ENCODE assay signal across 29 mouse cellular contexts in genomic region chr3:96504931-96505330, GRCm38 (mm10). TPM values are rescaled to one million over a fixed set of nuclear protein-coding genes. Genes with fewer than 3 reads are reported as not detected.
DNase-seq lines count a peak whose midpoint lies in the region; ATAC-seq and TF ChIP-seq lines count a peak whose summit lies in the region.
"Had no signal": no experiment of that assay in that cellular context is flagged by ENCODE, and none has a peak within 500 bp of the region (broad histone marks: within the 10 kb centered on the region; RNA-seq: fewer than 3 reads in every experiment).

No protein-coding gene starts in this region.

- H3K9me3 ChIP-seq in forebrain, embryonic 11.5 days (ENCODE audit: control insufficient read depth, low read length) = no peaks in the 10 kb centered on the region
- H3K9me3 ChIP-seq in forebrain, embryonic 14.5 days (replicated peaks; ENCODE audit: control insufficient read depth, low read length) = no peaks in the 10 kb centered on the region
- no peaks in the 10 kb centered on the region for H3K9me3 ChIP-seq in heart, embryonic 10.5 days
- H3K9me3 ChIP-seq in MEL (replicated peaks; ENCODE audit: insufficient read depth, low read length) = no peaks in the 10 kb centered on the region
- H3K9me3 ChIP-seq: forebrain, embryonic 10.5 days; forebrain, embryonic 15.5 days; heart, embryonic 12.5 days; heart, embryonic 15.5 days; hindbrain, embryonic 10.5 days; hindbrain, embryonic 13.5 days had no signal

- no peak overlapping the region for H3K27ac ChIP-seq in forebrain, embryonic 11.5 days (ENCODE audit: low read depth, low read length)
- no peak overlapping the region for H3K27ac ChIP-seq in forebrain, embryonic 14.5 days (ENCODE audit: low read depth, low read length)
- no peak overlapping the region for H3K27ac ChIP-seq in heart, embryonic 10.5 days
- no peak overlapping the region for H3K27ac ChIP-seq in heart, adult 2 months
- H3K27ac ChIP-seq in MEL (ENCODE audit: control insufficient read depth, low read depth, low read length) = no peak overlapping the region
- H3K27ac ChIP-seq: forebrain, embryonic 10.5 days; forebrain, embryonic 15.5 days; heart, embryonic 15.5 days; hindbrain, embryonic 10.5 days; hindbrain, embryonic 13.5 days had no signal

- no peaks in the 10 kb centered on the region for H3K4me1 ChIP-seq in forebrain, embryonic 11.5 days (replicated peaks; ENCODE audit: control insufficient read depth, insufficient read depth, low read length)
- no peaks in the 10 kb centered on the region for H3K4me1 ChIP-seq in forebrain, embryonic 14.5 days (ENCODE audit: control insufficient read depth, insufficient read depth, low read length)
- no peaks in the 10 kb centered on the region for H3K4me1 ChIP-seq in heart, embryonic 10.5 days
- H3K4me1 ChIP-seq in heart, adult 2 months (ENCODE audit: control insufficient read depth, insufficient read depth, low read length) = no peaks in the 10 kb centered on the region; the same call in 1 of the 2 replicates
- 0 out of 4 replicates have a peak, but pooled peaks cover 0 to 5% of the 10 kb centered on the region in 2 experiments for H3K4me1 ChIP-seq in MEL (ENCODE audit: control insufficient read depth in 1 of 2, insufficient read depth in 2 of 2, low read length in 2 of 2)
- H3K4me1 ChIP-seq: heart, embryonic 12.5 days had no signal

- WGBS in forebrain, embryonic 11.5 days = 93% methylated on average over 6 of the region's 6 CpGs
- WGBS in forebrain, embryonic 14.5 days = 86% methylated on average over 6 of the region's 6 CpGs
- WGBS in heart, embryonic 10.5 days = 91% methylated on average over 6 of the region's 6 CpGs
- 90% methylated on average over 6 of the region's 6 CpGs for WGBS in heart, adult 2 months

- no peak for TF ChIP-seq POLR2A in heart, adult 2 months (IDR thresholded peaks at IDR 0.05; ENCODE audit: insufficient read depth, low read depth, low read length)
- TF ChIP-seq POLR2A in MEL (IDR thresholded peaks at IDR 0.05; ENCODE audit: control insufficient read depth in 1 of 2, insufficient read depth in 1 of 2, low read depth in 1 of 2, low read length in 2 of 2, poor library complexity in 1 of 2) = no peak

- TF ChIP-seq EP300 in heart, adult 2 months (IDR thresholded peaks at IDR 0.05; ENCODE audit: insufficient read depth, low read depth, low read length) = no peak
- no peak for TF ChIP-seq EP300 in MEL (IDR thresholded peaks at IDR 0.05; ENCODE audit: low read depth in 1 of 2, low read length in 2 of 2)

- no peaks in the 10 kb centered on the region for H3K79me2 ChIP-seq in heart, adult 2 months (replicated peaks; ENCODE audit: control insufficient read depth, insufficient read depth, low read length)
- H3K79me2 ChIP-seq in MEL (ENCODE audit: control insufficient read depth, insufficient read depth, low read length, poor library complexity) = no peaks in the 10 kb centered on the region; the same call in 1 of the 2 replicates

- H3K36me3 ChIP-seq in forebrain, embryonic 11.5 days (ENCODE audit: control insufficient read depth, insufficient read depth, low read length) = no peaks in the 10 kb centered on the region
- H3K36me3 ChIP-seq in forebrain, embryonic 14.5 days (ENCODE audit: control insufficient read depth, insufficient read depth, low read length) = no peaks in the 10 kb centered on the region
- no peaks in the 10 kb centered on the region for H3K36me3 ChIP-seq in heart, embryonic 10.5 days
- no peaks in the 10 kb centered on the region for H3K36me3 ChIP-seq in heart, adult 2 months (ENCODE audit: control insufficient read depth, insufficient read depth, low read length)
- H3K36me3 ChIP-seq in MEL (ENCODE audit: control insufficient read depth in 1 of 2, insufficient read depth in 2 of 2, low read length in 2 of 2) = peaks cover 0 to 4% of the 10 kb centered on the region in 2 experiments; a peak in 2 of 4 replicates
- H3K36me3 ChIP-seq: forebrain, embryonic 10.5 days; forebrain, embryonic 15.5 days; heart, embryonic 12.5 days; heart, embryonic 15.5 days; hindbrain, embryonic 10.5 days; hindbrain, embryonic 13.5 days had no signal

- H3K9ac ChIP-seq in forebrain, embryonic 11.5 days (ENCODE audit: low read length) = no peak overlapping the region
- H3K9ac ChIP-seq in forebrain, embryonic 14.5 days (ENCODE audit: low read length) = no peak overlapping the region
- no peak overlapping the region for H3K9ac ChIP-seq in heart, adult 2 months (ENCODE audit: low read depth, low read length)
- H3K9ac ChIP-seq in MEL (ENCODE audit: control insufficient read depth, low read depth, low read length, poor library complexity, severe bottlenecking) = no peak overlapping the region
- H3K9ac ChIP-seq: forebrain, embryonic 15.5 days; heart, embryonic 12.5 days; heart, embryonic 15.5 days; hindbrain, embryonic 13.5 days had no signal

- H3K27me3 ChIP-seq in forebrain, embryonic 11.5 days (ENCODE audit: control insufficient read depth, insufficient read depth, low read length) = no peaks in the 10 kb centered on the region
- H3K27me3 ChIP-seq in forebrain, embryonic 14.5 days (replicated peaks; ENCODE audit: control insufficient read depth, insufficient read depth, low read length) = no peaks in the 10 kb centered on the region
- H3K27me3 ChIP-seq in heart, embryonic 10.5 days (ENCODE audit: insufficient read depth, poor library complexity, severe bottlenecking) = no peaks in the 10 kb centered on the region
- no peaks in the 10 kb centered on the region for H3K27me3 ChIP-seq in heart, adult 2 months (ENCODE audit: control insufficient read depth, insufficient read depth, low read length)
- H3K27me3 ChIP-seq in MEL (ENCODE audit: control insufficient read depth in 1 of 2, insufficient read depth in 2 of 2, low read length in 2 of 2) = no peaks in the 10 kb centered on the region
- H3K27me3 ChIP-seq: forebrain, embryonic 15.5 days; heart, embryonic 12.5 days; heart, embryonic 15.5 days; hindbrain, embryonic 13.5 days; Patski had no signal

- H3K4me3 ChIP-seq in forebrain, embryonic 11.5 days (ENCODE audit: low read depth, low read length) = no peak overlapping the region
- H3K4me3 ChIP-seq in forebrain, embryonic 14.5 days (ENCODE audit: low read depth, low read length) = no peak overlapping the region
- no peak overlapping the region for H3K4me3 ChIP-seq in heart, embryonic 10.5 days
- no peak overlapping the region for H3K4me3 ChIP-seq in heart, adult 2 months
- no peak overlapping the region for H3K4me3 ChIP-seq in MEL (ENCODE audit: control insufficient read depth in 1 of 2, insufficient read depth in 1 of 2, low read depth in 2 of 2, low read length in 2 of 2)
- H3K4me3 ChIP-seq: forebrain, embryonic 10.5 days; forebrain, embryonic 15.5 days; heart, embryonic 12.5 days; heart, embryonic 15.5 days; hindbrain, embryonic 10.5 days; hindbrain, embryonic 13.5 days had no signal

- intact Hi-C loops in heart, adult 2 months (cut with DNase I) = loop anchor here (5.0 kb wide), 2 partner anchors 87 to 223 kb away; partner anchors contain the start of gene Polr3gl

- TF ChIP-seq RAD21 in MEL (IDR thresholded peaks at IDR 0.05; ENCODE audit: low read depth, low read length) = no peak

- no peak for ATAC-seq in forebrain, embryonic 11.5 days (replicated peaks; ENCODE audit: low FRiP score)
- ATAC-seq in forebrain, embryonic 14.5 days = no peak
- ATAC-seq: forebrain, embryonic 15.5 days; hindbrain, embryonic 16.5 days; Patski had no signal

- no peak for TF ChIP-seq CTCF in heart, adult 2 months (IDR thresholded peaks at IDR 0.05)
- no peak for TF ChIP-seq CTCF in MEL (IDR thresholded peaks at IDR 0.05 in 2 of 3, conservative IDR thresholded peaks at IDR 0.05 in 1 of 3; ENCODE audit: control insufficient read depth in 1 of 3, insufficient read depth in 1 of 3, low read depth in 2 of 3, low read length in 3 of 3, poor library complexity in 1 of 3, severe bottlenecking in 1 of 3)

- no peak overlapping the region for H3K4me2 ChIP-seq in forebrain, embryonic 11.5 days (ENCODE audit: low read depth, low read length, severe bottlenecking)
- no peak overlapping the region for H3K4me2 ChIP-seq in forebrain, embryonic 14.5 days (ENCODE audit: low read length)
- H3K4me2 ChIP-seq: forebrain, embryonic 15.5 days; heart, embryonic 12.5 days; heart, embryonic 15.5 days; hindbrain, embryonic 13.5 days had no signal

- DNase-seq in forebrain, embryonic 11.5 days (ENCODE audit: low spot score) = peak; percentile 41
- DNase-seq in forebrain, embryonic 14.5 days (ENCODE audit: low spot score) = no peak
- peak; percentile 43 for DNase-seq in heart, embryonic 10.5 days (ENCODE audit: low spot score)
- no peak for DNase-seq in heart, adult 2 months
- peak; percentile 1 for DNase-seq in lung, postnatal 10 days
- DNase-seq in lung, postnatal 25 days (ENCODE audit: low spot score) = no peak
- DNase-seq in MEL (ENCODE audit: low read depth, low spot score) = peak; percentile 41
- DNase-seq: adrenal gland, postnatal 10 days; adrenal gland, postnatal 36 days; cerebellum, adult 18-20 months; cerebellum, adult 9-10 months; cerebellum, postnatal 14 days; heart, adult 18-20 months; heart, postnatal 10 days; heart, postnatal 36 days had no signal

RNA-seq across cellular contexts. Expression of gene Hfe2, which starts 20.0 kb away (rescaled TPM):
- polyA plus RNA-seq in forebrain, embryonic 11.5 days (2014; fragmentation: Nextera tagmentation; extraction: Ambion mirVana) = 0.69 and 0.77 TPM in 2 replicates
- polyA plus RNA-seq in forebrain, embryonic 14.5 days (2014; fragmentation: Nextera tagmentation; extraction: Ambion mirVana) = 0.41 and 0.52 TPM in 2 replicates
- 5.5 and 8.9 TPM in 2 replicates for polyA plus RNA-seq in heart, embryonic 10.5 days (2016; fragmentation: Nextera tagmentation; extraction: Ambion mirVana)
- 100 to 1,000 TPM; 289 to 295 TPM for total RNA-seq in heart, adult 2 months (2021)
- polyA plus RNA-seq in heart, adult 2 months (2012; rRNA removed) = 199 and 261 TPM in 2 replicates
- total RNA-seq in MEL (2012; rRNA removed) = not detected in 2 replicates
- not detected for polyA plus RNA-seq in MEL (2012; ENCODE audit: insufficient read depth in 1 of 2, insufficient read length in 2 of 2, low read depth in 1 of 2, low replicate concordance in 2 of 2, missing spikeins in 1 of 2)
- total RNA-seq: adrenal gland, postnatal 36 days had no signal
- polyA plus RNA-seq: Patski had no signal

RNA-seq across cellular contexts. Expression of gene BC107364, which starts 52.8 kb away (rescaled TPM):
- polyA plus RNA-seq in forebrain, embryonic 11.5 days (2014; fragmentation: Nextera tagmentation; extraction: Ambion mirVana) = not detected in 2 replicates
- not detected in 2 replicates for polyA plus RNA-seq in forebrain, embryonic 14.5 days (2014; fragmentation: Nextera tagmentation; extraction: Ambion mirVana)
- 0.49 TPM in 1 of 2 replicates, not detected in the other for polyA plus RNA-seq in heart, embryonic 10.5 days (2016; fragmentation: Nextera tagmentation; extraction: Ambion mirVana)
- total RNA-seq in heart, adult 2 months (2021) = not detected
- 0.15 TPM in 1 of 2 replicates, not detected in the other for polyA plus RNA-seq in heart, adult 2 months (2012; rRNA removed)
- not detected in 2 replicates for total RNA-seq in MEL (2012; rRNA removed)
- polyA plus RNA-seq in MEL (2012; ENCODE audit: insufficient read depth in 1 of 2, insufficient read length in 2 of 2, low read depth in 1 of 2, low replicate concordance in 2 of 2, missing spikeins in 1 of 2) = under 1 TPM in 1 of 2 experiments, not detected in 1; 0.17 TPM
- total RNA-seq: adrenal gland, adult 18-20 months; adrenal gland, postnatal 10 days; adrenal gland, postnatal 36 days; ES-E14; gastrocnemius, adult 8-10 months; gastrocnemius, postnatal 4 days; heart, adult 18-20 months; heart, postnatal 10 days; heart, postnatal 36 days had no signal
- polyA plus RNA-seq: embryonic facial prominence, embryonic 11.5 days; embryonic facial prominence, embryonic 14.5 days; forebrain, embryonic 10.5 days; forebrain, embryonic 15.5 days; hindbrain, embryonic 10.5 days; hindbrain, embryonic 13.5 days; hindbrain, embryonic 16.5 days; Patski had no signal

RNA-seq across cellular contexts. Expression of gene Txnip, which starts 52.8 kb away (rescaled TPM):
- 45.5 and 46.3 TPM in 2 replicates for polyA plus RNA-seq in forebrain, embryonic 11.5 days (2014; fragmentation: Nextera tagmentation; extraction: Ambion mirVana)
- 60.7 and 79.0 TPM in 2 replicates for polyA plus RNA-seq in forebrain, embryonic 14.5 days (2014; fragmentation: Nextera tagmentation; extraction: Ambion mirVana)
- polyA plus RNA-seq in heart, embryonic 10.5 days (2016; fragmentation: Nextera tagmentation; extraction: Ambion mirVana) = 59.9 and 75.5 TPM in 2 replicates
- 100 to 1,000 TPM; 276 to 338 TPM for total RNA-seq in heart, adult 2 months (2021)
- polyA plus RNA-seq in heart, adult 2 months (2012; rRNA removed) = 515 and 744 TPM in 2 replicates
- total RNA-seq in MEL (2012; rRNA removed) = 183 and 191 TPM in 2 replicates
- polyA plus RNA-seq in MEL (2012; ENCODE audit: insufficient read depth in 1 of 2, insufficient read length in 2 of 2, low read depth in 1 of 2, low replicate concordance in 2 of 2, missing spikeins in 1 of 2) = 1,000 to 10,000 TPM in 1 of 2 experiments, 100 to 1,000 TPM in 1; 237 to 1,680 TPM

Comparison
In these comparisons a context has a peak if more than half of its experiments do, and no peak if none do; other contexts are left out.
1. DNase-seq: peak in forebrain, embryonic 11.5 days (single experiment), heart, embryonic 10.5 days (single experiment), lung, postnatal 10 days (single experiment) and MEL (single experiment); none in forebrain, embryonic 14.5 days (single experiment), heart, adult 2 months (0 of 2) and lung, postnatal 25 days (single experiment).
2. RNA of gene Hfe2, which starts 20.0 kb away (polyA plus RNA-seq): 199 to 261 TPM in heart, adult 2 months; 5.5 to 8.9 TPM in heart, embryonic 10.5 days, 0.69 to 0.77 TPM in forebrain, embryonic 11.5 days, 0.41 to 0.52 TPM in forebrain, embryonic 14.5 days and not detected in MEL; every median in the first group is over 10 times any median in the second.